Mouse (Mus musculus) cortical plate, adult 2 months (tissue): Measurements from ENCODE around the gene Tpgs1. TPM values are rescaled to one million over a fixed set of nuclear protein-coding genes. Genes with fewer than 3 reads are reported as not detected.
A peak's percentile ranks its signal among the peaks of the same experiment; 100 is the strongest.

Source experiments
- H3K27ac ChIP-seq: fragments of 200-500 bp; 2 replicates; pipeline ENCODE4 v1.5.1; 2012; ENCODE audit warnings: low read length, control low read depth, inconsistent platforms; ENCODE audit not compliant: insufficient read depth
- H3K4me1 ChIP-seq: fragments of 200-500 bp; 2 replicates; pipeline ENCODE4 v1.6.1; 2011; ENCODE audit warnings: low read length; ENCODE audit not compliant: control insufficient read depth, insufficient read depth
- H3K4me3 ChIP-seq: fragments of 200-500 bp; 2 replicates; pipeline ENCODE4 v1.5.1; 2011; ENCODE audit warnings: mild to moderate bottlenecking, low read length, control low read depth; ENCODE audit not compliant: insufficient read depth
- CTCF ChIP-seq: fragments of 200-500 bp; IDR thresholded peaks from 2 replicates; pipeline ENCODE4 v1.5.1; 2011; ENCODE audit warnings: mild to moderate bottlenecking, control low read depth, low read length; ENCODE audit not compliant: insufficient read depth; ENCODE audit errors: extremely low read depth
- POLR2A ChIP-seq: fragments of 200-500 bp; IDR thresholded peaks from 2 replicates; pipeline ENCODE4 v1.6.1; 2011; ENCODE audit warnings: mild to moderate bottlenecking, low read length, control low read depth; ENCODE audit not compliant: insufficient read depth; ENCODE audit errors: extremely low read depth
- polyA plus RNA-seq: library from polyadenylated mRNA; depleted of rRNA; stranded (reverse); fragments of >200 nt; gene quantifications from 2 replicates; pipeline ENCODE4 v1.2.3, GENCODE M21; 2012

Tpgs1 gene
- polyA plus RNA-seq, 1 experiment = 87.5 TPM

DNA sequence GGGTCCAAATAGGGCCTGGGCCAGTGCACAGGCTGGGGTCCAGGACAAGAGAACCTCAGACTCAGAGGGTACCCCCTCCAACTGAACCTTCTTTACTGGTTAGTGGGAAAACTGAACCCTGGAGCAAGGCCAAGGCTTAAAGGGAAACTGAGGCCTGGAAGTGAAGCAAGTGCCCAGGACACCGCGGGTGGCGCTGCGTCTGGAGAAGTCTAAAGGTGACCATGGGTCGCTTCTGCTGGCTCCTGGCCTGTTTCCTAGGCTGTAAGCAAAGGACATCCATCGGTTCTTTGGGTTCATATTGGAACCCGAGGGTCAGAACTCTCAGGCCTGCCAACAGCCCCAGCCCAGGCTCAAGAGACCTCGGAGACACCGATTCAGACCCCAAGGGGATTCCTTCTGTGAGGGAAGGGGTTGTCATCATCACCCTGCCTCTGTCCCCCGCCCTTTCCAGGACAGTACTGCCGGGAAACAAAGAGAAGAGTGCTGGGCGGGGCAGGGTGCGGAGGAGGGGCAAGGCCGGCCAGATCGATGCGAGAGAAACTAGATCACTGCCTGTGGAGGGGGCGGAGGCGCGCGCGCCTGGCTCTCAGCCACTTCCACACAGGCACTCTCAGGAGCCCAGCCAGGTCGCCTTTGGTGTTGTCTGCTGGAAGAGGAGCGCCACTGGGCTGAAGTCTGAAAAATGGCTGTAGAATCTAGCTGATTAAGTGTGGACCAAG is 30.5 kb upstream of the Tpgs1 start:
- H3K4me3 ChIP-seq = peak overlapping the region; percentile 58
- peak overlapping the region; percentile 94; the same call in 1 of the 2 replicates for H3K27ac ChIP-seq
- TF ChIP-seq CTCF (no peak), POLR2A (no peak)
- peaks cover 3% of the 10 kb centered on the region for H3K4me1 ChIP-seq

GRCm38 (mm10) chr10:79645711-79646110 is 23.5 kb upstream of the Tpgs1 start, which contains the start of gene Odf3l2:
Odf3l2 (minus strand) TSS chr10:79645738.
- Histone ChIP-seq H3K4me1 (no peaks in the 10 kb centered on the region), H3K27ac (no peak within 1 kb of the TSS), H3K4me3 (no peak within 1 kb of the TSS)
- no peak for TF ChIP-seq POLR2A
- TF ChIP-seq CTCF = no peak

- TF ChIP-seq CTCF (peak; percentile 94), POLR2A (no peak)
- Histone ChIP-seq H3K27ac (no peak overlapping the region), H3K4me3 (no peak overlapping the region), H3K4me1 (no peaks in the 10 kb centered on the region)
Observed at GRCm38 (mm10) chr10:79649070-79649751, 20.0 kb upstream of the Tpgs1 start.

GRCm38 (mm10) chr10:79652789-79653188 is 16.4 kb upstream of the Tpgs1 start:
- H3K27ac ChIP-seq = no peak overlapping the region
- TF ChIP-seq POLR2A = no peak
- no peak overlapping the region for H3K4me3 ChIP-seq
- peaks cover 4% of the 10 kb centered on the region for H3K4me1 ChIP-seq

DNA sequence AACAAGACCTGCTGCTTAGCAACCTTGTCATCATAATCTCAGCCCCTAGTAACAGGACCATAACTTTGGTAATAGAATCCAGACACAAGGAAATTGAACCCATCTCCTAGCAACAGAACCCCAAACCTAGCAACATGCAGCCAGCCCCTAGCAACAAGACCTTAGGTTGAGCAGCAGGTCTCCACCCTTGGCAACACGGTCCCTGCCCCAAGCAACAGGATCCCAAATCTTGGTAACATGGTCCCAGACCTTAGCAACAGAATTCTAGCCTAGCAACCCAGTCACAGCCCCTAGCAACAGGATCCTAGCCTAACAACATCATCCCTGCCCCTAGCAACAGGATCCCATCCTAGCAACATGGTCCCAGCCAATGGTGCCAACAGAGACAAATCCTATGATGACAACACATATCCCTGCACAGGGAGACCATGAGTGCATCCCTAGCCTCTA is 14.2 kb upstream of the Tpgs1 start:
- H3K4me1 ChIP-seq = peaks cover 4% of the 10 kb centered on the region
- no peak overlapping the region for H3K4me3 ChIP-seq
- peak overlapping the region; percentile 68 for H3K27ac ChIP-seq
- no peak for TF ChIP-seq POLR2A

DNA sequence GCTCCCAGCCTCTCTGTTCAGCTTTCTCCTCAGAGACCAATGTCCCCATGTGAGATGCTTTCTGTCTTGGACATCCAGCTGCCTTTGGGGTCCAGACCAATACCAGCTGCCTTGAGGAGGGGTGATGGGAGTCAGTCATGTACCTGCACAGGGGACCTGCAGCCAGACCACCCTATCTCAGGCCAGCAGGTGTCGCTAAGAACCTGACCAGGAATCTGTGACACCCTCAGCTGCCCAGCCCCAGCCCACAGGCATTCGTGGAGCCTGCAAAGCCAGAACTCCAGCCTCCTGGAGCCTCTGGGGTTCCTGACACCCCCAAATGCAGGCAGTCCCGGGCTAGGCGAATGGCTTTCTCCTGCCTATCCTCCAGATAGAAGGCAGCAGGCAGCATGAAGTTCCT is 10.3 kb upstream of the Tpgs1 start:
- TF ChIP-seq POLR2A (no peak), CTCF (no peak)
- Histone ChIP-seq H3K4me1 (peaks cover 4% of the 10 kb centered on the region), H3K27ac (no peak overlapping the region), H3K4me3 (no peak overlapping the region)

DNA sequence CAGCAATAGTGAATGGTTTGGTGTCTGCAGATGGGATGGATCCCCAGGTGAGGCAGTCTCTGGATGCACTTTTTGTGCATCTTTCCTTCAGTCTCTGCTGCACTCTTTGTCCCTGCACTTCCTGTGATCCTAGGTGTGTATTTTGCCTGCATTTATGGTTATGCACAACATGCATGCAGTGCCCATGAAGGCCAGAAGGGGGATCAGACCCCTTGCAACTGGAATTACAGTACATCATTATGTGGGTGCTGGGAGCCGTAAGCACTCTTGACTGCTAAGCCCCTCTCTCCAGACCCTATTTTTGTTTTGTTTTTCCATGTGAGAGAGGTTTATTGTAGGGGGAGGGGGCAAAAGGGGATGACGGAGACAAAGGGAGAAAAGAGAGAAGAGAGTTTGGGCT is 8.9 kb upstream of the Tpgs1 start:
- peaks cover 3% of the 10 kb centered on the region; the same call in 1 of the 2 replicates for H3K4me1 ChIP-seq
- H3K4me3 ChIP-seq = no peak overlapping the region
- TF ChIP-seq CTCF = no peak
- TF ChIP-seq POLR2A = no peak
- H3K27ac ChIP-seq = no peak overlapping the region

DNA sequence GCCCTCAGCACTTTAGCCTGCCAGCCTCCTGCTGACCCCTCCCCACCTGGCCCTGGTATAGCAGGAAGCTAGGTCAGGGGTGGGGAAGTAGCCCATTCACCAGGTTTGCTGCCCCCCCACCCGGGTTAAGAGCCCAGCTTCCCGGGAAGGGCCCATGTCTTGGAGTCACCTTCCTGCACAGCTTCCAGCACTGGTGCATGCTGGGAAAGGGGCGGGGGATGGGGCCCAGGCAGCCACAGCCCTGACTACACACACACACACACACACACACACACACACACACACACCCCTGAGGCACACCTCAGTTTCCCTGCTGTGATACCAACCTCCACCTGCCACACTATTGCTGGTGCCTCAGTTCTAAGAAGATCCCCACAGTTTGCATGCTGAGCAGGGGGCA is 7.3 kb upstream of the Tpgs1 start:
- Histone ChIP-seq H3K27ac (no peak overlapping the region), H3K4me1 (no peaks in the 10 kb centered on the region), H3K4me3 (no peak overlapping the region)
- TF ChIP-seq CTCF = no peak
- TF ChIP-seq POLR2A = no peak

DNA sequence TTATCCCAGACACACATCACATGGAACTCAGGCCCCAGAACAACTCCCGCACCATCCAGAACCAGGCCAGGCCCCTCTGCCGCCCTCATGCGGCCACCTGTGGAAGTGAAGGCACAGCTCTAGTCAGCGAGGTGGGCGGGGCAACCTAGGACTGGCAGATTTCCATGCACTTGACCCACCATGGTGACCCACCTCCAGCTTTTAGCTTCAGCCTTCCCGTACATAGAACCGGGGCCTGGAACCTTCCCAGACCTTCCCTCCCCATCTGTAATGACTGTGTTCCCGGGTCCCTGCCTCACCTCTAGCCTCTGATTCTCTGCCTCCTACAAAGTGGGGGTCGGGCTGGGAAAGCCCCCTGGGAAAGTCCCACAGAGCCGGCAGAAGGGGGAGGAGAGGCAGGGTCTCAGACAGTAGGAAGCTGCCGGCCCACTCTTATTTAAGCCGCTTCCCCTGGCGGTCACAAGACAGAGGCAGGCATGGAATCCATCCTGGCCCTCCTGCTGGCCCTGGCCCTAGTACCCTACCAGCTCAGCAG is 5.0 kb upstream of the Tpgs1 start, which contains the start of gene Madcam1:
Gene Madcam1 (plus strand): TSS at position 429 of the 535 bp plus-strand sequence.
- H3K4me3 ChIP-seq = no peak within 1 kb of the TSS
- 0 out of 2 replicates have a peak, but pooled peaks cover 2% of the 10 kb centered on the region for H3K4me1 ChIP-seq
- no peak for TF ChIP-seq POLR2A
- TF ChIP-seq CTCF = peak; percentile 75
- no peak within 1 kb of the TSS for H3K27ac ChIP-seq

DNA sequence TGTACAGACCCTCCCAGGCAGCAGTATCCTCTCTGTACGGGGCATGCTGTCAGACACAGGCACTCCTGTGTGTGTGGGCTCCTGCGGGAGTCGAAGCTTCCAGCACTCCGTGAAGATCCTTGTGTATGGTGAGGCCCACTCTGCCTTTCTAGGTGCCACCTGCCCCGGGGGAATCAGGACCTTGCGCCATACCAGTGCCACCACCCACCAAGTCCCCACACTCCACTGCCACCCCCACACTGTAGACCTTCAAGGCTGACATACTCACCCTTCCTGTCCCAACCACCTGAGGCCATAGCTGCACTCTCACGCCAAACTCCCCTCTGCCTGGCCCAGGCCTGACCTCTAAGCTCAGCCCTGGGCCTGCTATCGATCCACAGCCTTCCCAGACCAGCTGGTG is 4.1 kb upstream of the Tpgs1 start:
- H3K4me3 ChIP-seq = no peak overlapping the region
- TF ChIP-seq CTCF (no peak), POLR2A (no peak)
- 0 out of 2 replicates have a peak, but pooled peaks cover 2% of the 10 kb centered on the region for H3K4me1 ChIP-seq
- H3K27ac ChIP-seq = no peak overlapping the region
